Mouse (Mus musculus) kidney, postnatal 36 days (tissue): ENCODE results near the gene Josd2.

Source experiments
- DNase-seq, 2 experiments: peaks; one replicate each; pipeline ENCODE4 v3.0.0; 2021 to 2022; ENCODE audit warnings: mixed read lengths in 2 of 2

Gene Josd2

DNA sequence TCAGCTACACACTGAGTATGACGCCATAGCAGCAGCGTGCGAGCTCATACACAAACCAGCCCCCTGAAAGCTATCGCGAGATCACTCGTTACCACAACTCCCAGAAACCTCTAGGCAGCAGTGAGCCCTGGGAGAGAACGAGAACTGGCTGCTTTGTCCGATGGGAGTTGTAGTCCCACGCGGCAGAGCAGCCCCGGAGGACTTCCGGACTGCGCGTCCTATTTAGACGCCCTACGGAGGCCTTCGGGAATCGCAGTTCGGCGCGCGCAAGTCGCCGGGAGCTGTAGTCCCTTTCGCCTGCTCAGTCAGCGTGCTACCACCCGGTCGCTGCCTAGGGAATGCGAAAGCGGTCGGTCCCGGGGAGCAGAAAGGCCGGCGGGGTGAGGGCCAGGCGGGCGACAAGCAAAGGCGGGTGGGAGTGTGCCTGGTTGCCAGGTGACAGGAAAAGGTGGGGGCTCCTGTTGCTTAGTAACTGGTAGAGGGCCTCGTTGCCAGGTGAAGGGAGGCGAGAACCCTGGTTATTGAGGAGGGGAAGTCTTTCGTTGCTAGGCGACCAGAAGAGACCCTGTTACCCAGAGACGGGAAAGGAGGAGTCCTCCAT, at the start of gene Josd2:
Gene Josd2 (plus strand): TSS at position 170 of the 601 bp plus-strand sequence.
- peak; percentile 94 to 98 for DNase-seq

DNA sequence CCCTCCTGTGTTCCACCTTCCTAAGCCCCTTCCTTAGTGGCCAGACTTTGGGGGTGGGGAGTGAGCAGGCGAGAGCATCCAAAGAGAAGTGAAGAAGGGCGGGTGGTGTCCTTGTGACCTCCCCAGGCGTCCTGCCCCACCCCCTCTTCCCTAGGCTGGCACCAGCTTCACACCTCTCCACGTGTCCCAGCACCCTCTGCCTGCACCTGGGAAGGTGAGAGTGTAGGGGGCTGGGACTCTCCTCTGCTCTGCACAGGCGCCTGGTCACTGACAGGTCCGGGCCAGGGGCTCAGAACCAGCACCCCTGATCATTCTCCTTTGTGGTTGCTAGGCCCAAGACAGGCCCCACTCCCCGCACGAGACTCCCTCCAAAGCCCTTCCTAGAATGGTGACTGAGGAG, 40.1 kb upstream of the Josd2 start:
- no peak for DNase-seq

DNA sequence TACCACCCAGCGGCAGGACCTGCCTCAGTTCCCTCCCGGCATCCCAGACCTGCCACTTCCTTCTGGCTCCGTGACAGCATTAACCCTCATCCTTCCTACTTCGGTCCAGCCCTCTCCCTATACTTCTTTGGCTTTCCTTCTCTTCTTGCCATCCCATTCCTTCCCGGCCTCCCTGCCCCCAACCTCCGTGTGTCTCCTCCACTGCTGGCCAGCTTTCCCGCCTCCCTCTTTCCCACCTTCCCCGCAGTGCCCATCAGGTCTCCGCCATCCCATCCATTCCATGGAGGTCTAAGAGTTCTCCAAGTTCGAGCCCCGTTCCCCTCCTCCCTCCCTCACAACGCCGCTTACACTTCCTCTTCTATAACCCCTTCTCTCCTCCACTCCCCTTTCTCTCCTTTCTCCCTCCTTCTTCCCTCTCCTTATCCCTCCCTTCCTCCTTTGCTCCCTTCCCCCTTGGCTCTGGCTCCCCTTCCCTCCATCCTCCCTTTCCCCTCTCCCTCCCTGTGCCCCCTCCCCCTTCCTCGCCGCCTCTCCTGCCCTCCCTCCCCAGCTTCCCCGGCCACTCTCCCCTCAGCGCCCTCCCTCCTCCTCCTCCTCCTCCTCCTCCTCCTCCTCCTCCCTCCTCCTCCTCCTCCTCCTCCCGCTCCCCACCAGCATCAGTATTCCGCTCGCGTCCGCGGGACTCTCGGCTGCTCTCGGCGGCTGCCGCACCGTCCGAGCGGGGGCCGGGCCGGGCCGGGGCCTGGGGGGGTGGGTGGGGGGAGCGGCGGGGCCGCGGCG, 39.4 kb upstream of the Josd2 start:
- no peak for DNase-seq

DNA sequence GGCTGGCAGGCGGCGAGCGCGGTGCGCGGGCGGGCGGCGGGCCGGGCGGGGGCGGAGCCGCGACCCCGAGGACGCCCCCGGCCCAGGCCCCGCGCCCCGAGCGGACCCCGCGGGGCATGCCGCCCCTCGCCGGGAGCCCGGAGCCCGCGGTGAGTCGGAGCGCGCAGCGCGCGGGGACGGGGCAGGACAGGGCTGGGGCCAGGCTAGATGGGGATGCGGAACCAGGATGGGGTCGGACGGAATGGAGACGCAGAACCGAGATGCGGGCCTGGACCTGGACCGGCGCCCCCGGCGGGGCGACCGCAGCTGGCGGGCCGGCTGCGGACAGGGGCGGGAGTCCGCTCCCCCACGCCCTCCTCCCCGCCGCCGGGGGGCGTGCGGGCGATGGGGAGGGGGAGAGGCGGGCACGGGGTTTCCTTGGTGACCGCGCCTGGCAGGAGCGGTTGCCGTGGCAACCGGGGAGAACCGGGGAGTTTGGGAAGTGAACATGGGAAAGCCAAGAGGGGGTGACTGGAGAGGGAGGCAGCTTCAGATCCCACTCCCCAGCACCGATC, 38.7 kb upstream of the Josd2 start, which contains the start of gene Lrrc4b:
Gene Lrrc4b (plus strand): TSS at position 51 of the 554 bp plus-strand sequence.
- DNase-seq = no peak

DNA sequence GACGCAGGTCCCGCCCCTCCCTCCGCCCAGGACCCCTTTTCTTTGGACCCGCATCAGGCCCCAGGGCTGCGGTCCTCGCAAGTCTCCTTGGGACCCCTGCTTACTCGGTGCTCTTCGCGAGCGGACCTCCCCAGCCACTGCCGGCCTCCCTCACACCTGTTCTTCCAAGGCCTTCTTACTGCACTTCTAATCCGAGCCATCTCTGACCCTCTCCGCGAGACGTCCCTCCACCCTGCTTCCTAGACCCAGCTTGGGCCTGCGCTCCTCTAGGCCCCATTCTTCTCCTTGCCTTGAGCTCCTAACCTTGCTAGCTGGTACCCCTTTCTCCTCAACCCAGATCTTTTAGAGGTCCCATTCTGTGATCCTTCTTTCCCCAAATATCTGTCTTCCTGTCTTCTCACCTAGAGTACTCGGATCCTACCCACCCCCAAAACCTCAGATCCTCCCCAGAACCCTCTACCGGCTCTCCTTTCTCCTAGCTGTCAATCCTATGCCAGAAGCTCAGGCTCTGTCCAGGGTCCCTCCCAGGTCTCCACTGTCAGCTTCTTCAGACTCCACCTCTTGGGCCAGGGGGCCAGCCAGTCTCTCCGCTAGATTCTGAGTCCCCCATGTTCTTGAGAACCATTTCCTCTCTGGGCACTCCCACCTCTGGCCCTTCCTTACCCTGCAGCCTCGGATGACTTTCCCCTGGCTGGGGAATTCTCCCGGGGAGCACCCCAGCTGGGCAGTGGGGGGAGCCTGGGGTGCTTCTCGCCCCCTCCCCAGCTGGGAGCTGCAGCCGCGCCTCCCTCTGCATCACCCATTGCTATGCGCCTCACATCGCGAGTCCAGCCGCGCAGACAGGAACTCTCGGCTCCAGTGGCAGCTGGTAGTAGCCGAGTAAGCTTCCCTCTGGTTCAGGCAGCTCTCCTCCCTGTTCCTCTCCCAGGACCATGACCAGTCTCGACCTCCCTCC, 38.0 kb upstream of the Josd2 start:
- DNase-seq = no peak

DNA sequence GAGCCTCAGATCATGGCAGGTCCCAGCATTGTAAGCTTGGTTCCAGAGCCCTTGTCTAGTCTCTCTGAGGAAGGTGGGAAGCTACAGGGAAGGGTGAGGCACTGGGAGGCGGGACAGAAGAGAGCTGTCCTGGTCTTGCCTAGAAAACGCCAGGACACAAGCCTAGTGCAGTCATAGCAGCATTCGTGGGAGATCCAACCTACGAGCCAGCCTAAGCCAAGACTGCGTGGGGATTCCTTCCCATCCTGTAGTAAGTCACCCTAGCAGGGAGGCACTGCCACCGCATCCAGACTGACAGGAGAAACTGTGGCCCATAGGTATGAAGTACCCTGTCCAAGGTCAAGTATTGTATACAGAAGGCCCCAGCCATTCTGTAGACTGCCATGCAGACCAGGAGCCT, 35.2 kb upstream of the Josd2 start:
- no peak for DNase-seq

DNA sequence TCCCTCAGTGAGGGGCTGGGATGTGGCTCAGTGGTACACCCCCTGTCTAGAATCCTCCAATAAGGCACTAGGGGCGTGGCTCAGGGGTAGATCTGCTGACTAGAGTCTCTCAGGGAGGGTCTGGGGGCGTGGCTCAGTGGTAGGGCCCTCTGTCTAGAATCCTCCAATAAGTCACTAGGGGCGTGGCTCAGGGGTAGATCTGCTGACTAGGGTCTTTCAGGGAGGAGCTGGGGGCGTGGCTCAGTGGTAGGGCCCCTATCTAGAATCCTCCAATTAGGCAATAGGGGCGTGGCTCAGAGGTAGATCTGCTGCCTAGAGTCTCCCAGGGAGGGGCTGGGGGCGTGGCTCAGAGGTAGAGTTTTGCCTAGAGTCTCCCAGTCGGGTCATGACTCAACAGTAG, 34.4 kb upstream of the Josd2 start:
- no peak for DNase-seq

DNA sequence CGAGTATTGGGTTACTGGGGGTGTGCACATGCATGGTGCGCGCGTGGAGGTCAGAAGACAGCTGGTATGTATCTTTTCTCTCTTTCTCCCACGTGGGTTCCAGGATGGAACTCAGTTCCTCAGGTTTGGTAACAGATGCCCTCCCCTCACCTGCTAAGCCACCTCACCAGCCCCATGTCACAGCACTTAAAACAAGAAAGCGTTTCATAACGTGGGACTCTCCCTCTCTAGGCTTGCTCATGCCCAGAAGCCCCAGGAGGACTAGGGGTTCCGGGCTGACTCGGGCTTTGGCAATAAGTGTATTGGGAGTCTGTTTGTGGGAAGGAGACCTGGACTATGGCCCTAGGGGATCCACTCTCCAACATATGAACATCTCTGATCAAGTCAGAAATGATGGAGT, 33.7 kb upstream of the Josd2 start:
- DNase-seq = no peak

DNA sequence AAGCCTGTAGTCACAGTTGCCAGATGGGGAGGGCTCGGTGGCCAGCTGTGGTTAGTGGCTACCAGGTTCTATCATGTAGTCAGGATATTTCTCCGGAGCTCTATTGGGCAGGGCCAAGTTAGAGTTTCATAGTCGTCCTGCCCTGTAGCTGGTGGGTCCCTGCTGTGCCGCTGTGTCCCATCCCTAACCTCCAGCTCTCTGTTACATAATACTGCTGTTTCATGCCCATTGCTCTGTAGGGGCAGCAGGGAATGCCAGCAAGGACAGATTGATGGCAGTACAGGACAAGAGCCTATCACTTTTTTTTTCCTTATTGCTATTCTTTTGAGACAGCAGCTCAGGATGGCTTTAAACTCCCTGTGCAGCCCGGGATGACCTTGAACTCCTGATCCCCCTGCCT, 32.0 kb upstream of the Josd2 start:
- no peak for DNase-seq

DNA sequence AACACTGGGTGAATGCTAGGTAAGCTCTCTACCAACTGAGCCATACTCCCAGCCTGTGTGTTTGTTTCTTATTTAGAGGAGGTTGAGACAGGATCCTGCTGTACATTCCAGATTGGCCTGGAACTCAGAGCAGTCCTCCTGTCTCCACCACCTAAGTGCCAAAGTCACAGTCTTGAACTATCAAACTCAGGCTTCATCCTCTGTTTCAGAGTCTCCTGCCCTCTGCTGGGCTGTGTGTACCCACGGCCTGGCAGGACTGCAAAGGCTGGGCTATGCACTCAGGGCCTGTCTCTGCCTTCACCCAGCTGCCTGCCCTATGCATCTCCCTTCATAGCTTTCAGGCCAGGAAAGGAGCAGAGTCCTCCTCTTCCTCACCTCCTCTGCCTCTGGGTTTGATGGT, 31.5 kb upstream of the Josd2 start:
- DNase-seq = peak in 1 of 2 experiments; percentile 28

DNA sequence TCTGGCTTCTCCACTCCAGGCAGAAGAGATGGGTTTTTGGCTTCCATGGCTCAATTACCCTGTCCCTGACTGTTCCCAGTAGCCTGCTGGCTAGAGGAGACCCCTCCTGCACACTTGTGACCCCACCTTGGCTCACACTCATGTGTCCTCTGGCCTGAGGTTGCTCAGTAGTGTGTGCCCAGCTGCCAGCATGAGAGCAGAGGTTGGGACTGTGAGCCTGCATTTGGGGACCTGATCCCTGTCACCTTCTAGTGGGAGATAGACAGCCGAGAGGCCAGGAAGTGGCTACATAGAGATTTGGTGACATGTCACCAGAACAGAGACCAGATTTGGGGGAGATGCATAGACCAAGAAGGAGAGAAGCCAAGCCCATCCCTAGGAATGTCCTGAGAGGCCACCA, 30.6 kb upstream of the Josd2 start:
- no peak for DNase-seq

DNA sequence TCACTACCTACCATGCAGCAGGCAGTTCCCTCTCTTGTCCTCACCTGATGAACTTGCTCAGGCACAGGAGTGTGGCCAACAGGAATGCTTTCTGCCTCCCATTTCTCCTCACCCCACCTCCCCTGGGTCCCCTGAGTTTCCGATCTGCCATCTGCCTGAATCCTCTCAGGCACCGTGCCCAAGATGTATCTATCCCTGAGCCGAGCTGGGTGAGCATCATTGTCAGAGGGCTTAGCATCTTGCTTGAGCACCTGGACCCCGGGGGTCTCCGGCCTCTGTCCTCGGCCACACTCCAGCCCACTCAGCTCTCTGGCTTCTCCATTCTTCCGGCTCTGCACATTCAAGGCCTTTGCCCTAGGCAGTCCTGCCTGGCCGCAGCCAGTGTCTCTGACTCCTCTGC, 29.8 kb upstream of the Josd2 start:
- DNase-seq = no peak

DNA sequence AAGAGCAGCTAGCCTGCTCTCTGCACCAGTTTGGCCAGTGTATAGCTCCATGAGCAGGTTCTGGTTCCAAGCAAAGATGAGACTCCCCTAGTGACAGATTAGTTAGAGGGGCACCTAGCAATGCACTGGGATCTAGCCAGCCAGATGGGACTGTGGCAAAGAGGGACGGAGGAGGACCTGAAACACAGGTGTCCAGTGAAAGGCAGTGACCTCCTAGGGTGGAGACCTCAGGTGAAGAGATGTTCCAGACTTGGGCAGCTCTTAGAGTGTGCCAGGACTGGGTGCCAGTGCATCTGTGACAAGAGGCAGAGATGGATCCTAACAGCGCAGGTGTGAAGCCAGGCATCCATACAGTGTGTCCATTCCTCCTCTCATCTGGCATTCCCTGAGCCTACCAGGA, 28.1 kb upstream of the Josd2 start:
- no peak for DNase-seq

DNA sequence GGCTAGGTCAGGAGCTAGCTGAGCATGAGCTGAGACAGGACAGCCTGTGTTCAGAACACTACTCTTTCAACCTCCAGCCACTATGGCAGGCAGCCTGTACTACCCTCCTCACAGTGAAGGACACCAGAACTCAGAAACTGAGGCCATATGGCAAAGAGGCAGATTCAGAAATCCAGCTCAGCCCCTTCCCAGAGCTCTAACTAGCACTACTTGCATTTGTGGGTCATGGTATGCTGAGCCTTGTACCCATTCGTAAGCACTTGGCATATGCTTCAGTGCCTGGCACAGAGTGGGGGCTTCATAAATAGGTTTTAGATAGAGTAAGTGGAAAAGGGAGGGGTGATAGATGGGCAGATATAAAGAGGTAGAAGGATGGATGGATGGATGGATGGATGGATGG, 27.3 kb upstream of the Josd2 start:
- DNase-seq = no peak

DNA sequence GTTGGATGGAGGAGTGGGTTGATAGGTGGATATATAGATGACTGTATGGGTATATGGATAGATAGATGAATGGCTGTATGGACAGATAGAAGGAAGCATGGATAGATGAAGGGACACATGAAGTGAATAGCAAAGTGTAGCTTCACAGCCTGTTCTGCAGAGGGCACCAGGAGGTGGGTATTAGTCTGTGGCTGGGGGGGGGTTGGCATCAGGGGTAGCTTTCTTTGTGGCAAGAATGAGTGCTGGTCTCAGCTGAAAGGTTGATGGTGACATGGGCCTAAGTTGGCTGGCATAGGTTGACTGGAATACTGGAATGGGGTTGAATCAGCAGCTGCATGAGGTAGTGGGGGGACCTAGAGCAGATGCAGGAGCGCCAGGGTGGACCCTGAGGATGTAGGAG, 26.6 kb upstream of the Josd2 start:
- DNase-seq = no peak

DNA sequence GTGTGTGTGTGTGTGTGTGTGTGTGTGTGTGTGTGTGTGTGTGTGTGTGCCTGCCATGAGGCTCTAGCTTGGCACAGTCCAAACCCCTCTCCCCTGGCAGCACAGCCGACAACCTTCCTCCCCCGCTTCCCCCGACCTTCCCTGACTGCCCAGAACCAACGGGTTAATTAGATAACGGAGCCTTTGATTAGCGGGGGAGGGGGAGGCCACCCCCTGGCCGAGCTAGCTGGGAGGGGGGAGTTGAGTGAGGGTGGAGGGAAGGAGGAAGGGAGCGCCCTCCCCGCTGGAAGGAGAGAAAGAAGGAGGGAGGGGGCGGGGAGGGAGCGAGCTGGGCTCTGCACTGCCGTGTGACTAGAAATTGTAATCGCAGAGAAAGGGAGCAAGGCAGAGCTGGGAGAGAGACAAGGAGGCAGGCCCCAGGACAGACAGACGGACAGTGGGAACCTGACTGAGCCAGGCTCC, 26.1 kb upstream of the Josd2 start:
- DNase-seq = no peak

DNA sequence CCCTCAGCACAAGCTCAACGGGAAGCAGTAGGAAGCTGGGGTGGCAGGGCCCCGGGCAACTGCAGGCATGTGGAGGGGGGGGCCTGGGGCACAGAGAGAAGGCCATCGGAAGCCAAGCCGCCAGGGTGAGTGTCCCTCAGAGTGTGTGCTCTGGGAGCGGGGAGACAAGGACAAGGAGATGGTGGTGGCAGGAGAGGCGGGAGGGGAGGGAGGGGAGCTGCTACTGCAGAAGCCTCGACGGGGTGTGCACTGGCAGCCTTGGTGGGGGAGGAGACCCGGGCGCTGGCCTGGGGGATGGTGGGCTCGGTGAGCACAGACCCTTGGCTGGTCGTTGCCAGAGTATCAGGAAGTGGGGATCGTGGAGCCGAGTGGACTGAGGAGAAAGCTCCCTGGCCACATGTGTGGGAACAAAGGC, 25.4 kb upstream of the Josd2 start:
- no peak for DNase-seq

DNA sequence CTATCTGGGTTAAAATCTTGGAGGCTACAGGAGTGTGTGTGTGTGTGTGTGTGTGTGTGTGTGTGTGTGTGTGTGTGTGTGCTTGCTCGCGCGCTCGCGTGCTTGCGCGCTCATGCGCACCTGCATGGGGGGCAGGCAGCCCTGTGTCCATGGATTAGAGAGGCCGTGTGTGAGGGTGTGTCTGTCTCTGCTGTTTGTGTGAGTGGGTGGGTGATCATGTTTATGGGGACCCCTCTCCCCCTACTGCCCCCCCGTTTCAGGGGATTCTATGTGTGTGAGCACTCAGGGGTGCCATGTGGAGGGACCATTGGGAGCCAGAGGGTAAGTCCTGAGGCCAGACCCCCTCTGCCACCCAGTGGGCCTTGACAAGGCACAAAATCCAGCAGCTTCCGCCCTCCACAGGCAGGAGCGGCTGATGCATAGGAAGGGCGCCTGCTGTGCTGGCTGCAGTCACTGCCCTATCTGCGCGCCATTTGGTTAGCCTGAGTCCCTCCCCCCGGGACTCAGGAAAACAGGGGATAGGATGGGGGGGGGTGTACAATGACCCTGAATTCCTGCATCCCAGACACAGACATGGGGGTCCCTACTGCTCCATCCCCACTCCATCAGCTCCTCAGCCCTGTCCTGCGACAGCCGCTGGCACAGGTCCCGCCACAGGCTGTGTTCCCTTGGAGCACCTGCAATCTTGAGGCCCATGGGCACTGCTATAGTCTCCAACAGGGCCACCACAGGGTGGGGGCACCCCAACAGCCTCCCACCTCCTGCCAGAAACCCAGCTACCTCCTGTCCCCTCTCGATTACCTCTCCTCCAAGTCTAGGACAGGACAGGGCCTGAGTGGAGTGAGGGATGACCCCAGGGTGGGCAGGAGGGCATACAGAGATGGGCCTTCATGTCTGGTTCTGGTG, 24.3 kb upstream of the Josd2 start:
- DNase-seq = no peak

DNA sequence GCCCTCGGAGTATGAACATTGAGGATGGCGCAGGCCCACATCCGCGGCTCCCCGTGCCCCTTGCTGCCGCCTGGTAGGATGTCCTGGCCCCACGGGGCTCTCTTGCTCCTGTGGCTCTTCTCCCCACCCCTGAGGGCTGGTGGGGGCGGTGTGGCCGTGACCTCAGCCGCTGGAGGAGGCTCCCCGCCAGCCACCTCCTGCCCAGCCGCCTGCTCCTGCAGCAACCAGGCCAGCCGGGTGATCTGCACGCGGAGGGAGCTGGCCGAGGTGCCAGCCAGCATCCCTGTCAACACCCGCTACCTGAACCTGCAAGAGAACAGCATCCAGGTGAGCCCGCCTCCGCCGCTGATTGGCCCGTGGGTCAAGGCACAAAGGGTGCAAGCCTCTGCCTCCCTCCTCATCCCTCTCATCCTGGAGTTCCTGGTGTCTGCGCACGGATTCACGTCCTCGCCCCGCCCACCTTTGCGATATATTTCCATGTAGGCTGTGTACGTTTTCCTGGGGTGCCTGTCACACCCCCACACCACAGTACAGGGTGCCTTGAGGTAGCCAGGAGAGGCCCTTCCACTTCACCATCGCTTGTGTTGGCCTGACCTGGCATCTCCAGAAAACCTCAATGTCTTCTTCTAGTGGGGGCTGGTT, 22.8 kb upstream of the Josd2 start:
- DNase-seq = no peak

DNA sequence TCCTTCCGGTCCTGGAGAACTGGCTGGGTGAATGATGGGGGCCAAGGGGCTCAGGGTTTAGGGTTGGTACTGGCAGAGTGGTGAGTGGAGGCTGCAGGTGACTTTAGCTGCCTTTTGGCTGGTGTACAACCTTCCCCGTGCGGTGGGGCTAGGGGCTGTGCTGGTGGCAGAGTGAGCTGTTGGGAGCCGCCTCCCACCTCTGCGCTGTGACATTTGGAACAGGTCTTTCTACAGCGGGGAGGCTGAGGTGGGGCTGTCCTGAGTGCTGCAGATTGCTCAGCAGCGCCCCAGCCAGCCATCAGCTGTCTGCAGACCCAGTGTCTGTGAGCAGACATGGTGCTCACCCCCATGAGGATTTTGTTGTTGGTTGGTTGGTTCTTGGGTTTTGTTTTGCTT, 22.3 kb upstream of the Josd2 start:
- no peak for DNase-seq

DNA sequence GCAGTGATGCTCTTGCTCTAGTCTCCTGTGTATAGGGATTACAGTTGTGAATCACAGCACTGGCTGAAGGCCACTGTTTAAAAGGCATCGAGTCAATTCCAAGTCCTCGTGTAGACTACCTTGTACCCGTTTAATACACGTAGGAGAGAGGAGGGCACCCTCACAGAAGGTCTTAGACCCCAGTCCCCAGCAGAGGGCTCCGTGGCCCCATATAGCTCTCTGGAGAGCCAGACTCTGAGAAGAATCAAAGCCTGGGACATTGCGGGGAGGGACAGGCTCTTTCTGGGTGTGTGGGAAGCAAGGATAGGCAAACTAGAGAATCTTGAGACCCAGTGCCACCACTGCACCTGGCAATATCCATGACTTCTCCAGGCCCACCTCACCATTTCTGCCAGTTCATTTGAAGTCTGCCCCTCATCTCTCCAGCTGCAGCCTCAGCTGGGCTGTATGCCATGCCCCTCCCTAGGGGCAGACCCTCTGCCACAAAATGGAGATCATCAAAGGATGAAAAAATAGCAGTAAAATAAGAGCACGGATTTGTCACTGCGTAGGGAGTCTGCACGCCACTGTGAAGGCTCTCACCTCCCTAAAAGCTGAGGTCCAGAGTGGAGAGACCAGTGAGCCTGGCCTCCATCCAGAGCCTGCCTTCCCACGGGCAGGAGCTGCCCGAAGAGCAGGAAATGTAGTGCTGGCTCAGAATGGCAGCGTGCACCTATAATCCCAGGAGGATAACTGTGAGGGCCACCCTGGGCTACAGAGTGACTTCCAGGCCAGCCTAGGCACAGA, 21.5 kb upstream of the Josd2 start:
- DNase-seq = no peak
